16 mouse cellular contexts compared by ENCODE assay signal in genomic region chr9:46198461-46198860, GRCm38 (mm10). TPM values are rescaled to one million over a fixed set of nuclear protein-coding genes. Genes with fewer than 3 reads are reported as not detected.
DNase-seq lines count a peak whose midpoint lies in the region; ATAC-seq and TF ChIP-seq lines count a peak whose summit lies in the region.
"Had no signal": no experiment of that assay in that cellular context is flagged by ENCODE, and none has a peak within 500 bp of the region (broad histone marks: within the 10 kb centered on the region; RNA-seq: fewer than 3 reads in every experiment).

No protein-coding gene starts in this region.

- H3K9ac ChIP-seq in hindbrain, postnatal 0 days (replicated peaks; ENCODE audit: low read length), result no peak overlapping the region
- no peak overlapping the region for H3K9ac ChIP-seq in hindbrain, embryonic 11.5 days (ENCODE audit: low read depth, low read length)
- no peak overlapping the region for H3K9ac ChIP-seq in heart, embryonic 14.5 days (ENCODE audit: low read length)
- no peak overlapping the region for H3K9ac ChIP-seq in neural tube, embryonic 15.5 days (replicated peaks)
- H3K9ac ChIP-seq: embryonic facial prominence, embryonic 12.5 days; forebrain, embryonic 12.5 days; lung, embryonic 15.5 days had no signal

- no peaks in the 10 kb centered on the region for H3K27me3 ChIP-seq in hindbrain, postnatal 0 days (ENCODE audit: insufficient read depth, low read length)
- no peaks in the 10 kb centered on the region for H3K27me3 ChIP-seq in hindbrain, embryonic 11.5 days (ENCODE audit: control insufficient read depth, insufficient read depth, low read length)
- H3K27me3 ChIP-seq in heart, embryonic 14.5 days (ENCODE audit: control insufficient read depth, insufficient read depth, low read length), result no peaks in the 10 kb centered on the region
- no peaks in the 10 kb centered on the region for H3K27me3 ChIP-seq in neural tube, embryonic 15.5 days (replicated peaks)
- H3K27me3 ChIP-seq: embryonic facial prominence, embryonic 12.5 days; forebrain, embryonic 12.5 days; lung, embryonic 15.5 days had no signal

- no peak overlapping the region for H3K4me2 ChIP-seq in hindbrain, postnatal 0 days (ENCODE audit: low read depth, low read length)
- H3K4me2 ChIP-seq in hindbrain, embryonic 11.5 days (replicated peaks; ENCODE audit: low read depth, low read length), result no peak overlapping the region
- H3K4me2 ChIP-seq in heart, embryonic 14.5 days (ENCODE audit: low read length), result 0 out of 2 replicates have a peak overlapping the region, but pooled peaks have one; percentile 11
- no peak overlapping the region for H3K4me2 ChIP-seq in neural tube, embryonic 15.5 days
- H3K4me2 ChIP-seq: embryonic facial prominence, embryonic 12.5 days; forebrain, embryonic 12.5 days; lung, embryonic 15.5 days had no signal

- no peak for DNase-seq in hindbrain, postnatal 0 days (ENCODE audit: low spot score)
- no peak for DNase-seq in hindbrain, embryonic 11.5 days (ENCODE audit: low spot score)
- peak; percentile 68 for DNase-seq in brain, adult 2 months (ENCODE audit: low read depth, low spot score)
- DNase-seq in layer of hippocampus, postnatal 14 days (ENCODE audit: low spot score in 2 of 2), result peak; percentile 37 to 50
- DNase-seq in thymus, postnatal 10 days (ENCODE audit: low spot score in 2 of 2), result no peak
- DNase-seq in cerebellum, postnatal 36 days, result no peak
- DNase-seq: adrenal gland, postnatal 10 days; kidney, adult 18-20 months; thymus, postnatal 4 days had no signal

- TF ChIP-seq CTCF in hindbrain, postnatal 0 days (IDR thresholded peaks at IDR 0.05; ENCODE audit: low read depth), result no peak

- H3K27ac ChIP-seq in hindbrain, postnatal 0 days, result no peak overlapping the region
- no peak overlapping the region for H3K27ac ChIP-seq in hindbrain, embryonic 11.5 days (ENCODE audit: low read depth, low read length)
- peak overlapping the region; percentile 3 to 88; a peak in 3 of 4 replicates for H3K27ac ChIP-seq in heart, embryonic 14.5 days (replicated peaks in 1 of 2; ENCODE audit: control insufficient read depth in 1 of 2, insufficient read depth in 1 of 2, low read depth in 2 of 2, low read length in 2 of 2)
- H3K27ac ChIP-seq in neural tube, embryonic 15.5 days (replicated peaks), result no peak overlapping the region
- H3K27ac ChIP-seq: embryonic facial prominence, embryonic 12.5 days; forebrain, embryonic 12.5 days; hindbrain, embryonic 10.5 days; lung, embryonic 15.5 days had no signal

- 0 out of 2 replicates have a peak, but pooled peaks have one; percentile 45 for ATAC-seq in hindbrain, postnatal 0 days
- no peak for ATAC-seq in hindbrain, embryonic 11.5 days (ENCODE audit: low FRiP score)
- peak; percentile 20; the same call in 1 of the 2 replicates for ATAC-seq in heart, embryonic 14.5 days (ENCODE audit: insufficient number of reproducible peaks, insufficient read depth, low FRiP score, low read depth)
- no peak for ATAC-seq in neural tube, embryonic 15.5 days (ENCODE audit: low FRiP score)

- H3K4me3 ChIP-seq in hindbrain, postnatal 0 days (ENCODE audit: low read length), result no peak overlapping the region
- no peak overlapping the region for H3K4me3 ChIP-seq in hindbrain, embryonic 11.5 days (ENCODE audit: low read depth, low read length)
- no peak overlapping the region for H3K4me3 ChIP-seq in heart, embryonic 14.5 days (ENCODE audit: control insufficient read depth in 1 of 2, insufficient read depth in 1 of 2, low read depth in 1 of 2, low read length in 2 of 2)
- H3K4me3 ChIP-seq in neural tube, embryonic 15.5 days (replicated peaks), result no peak overlapping the region
- H3K4me3 ChIP-seq: embryonic facial prominence, embryonic 12.5 days; forebrain, embryonic 12.5 days; hindbrain, embryonic 10.5 days; lung, embryonic 15.5 days had no signal

- peaks cover 58% of the 10 kb centered on the region for H3K36me3 ChIP-seq in hindbrain, postnatal 0 days (ENCODE audit: insufficient read depth, low read length)
- no peaks in the 10 kb centered on the region; the same call in 1 of the 2 replicates for H3K36me3 ChIP-seq in hindbrain, embryonic 11.5 days (ENCODE audit: control insufficient read depth, insufficient read depth, low read length)
- H3K36me3 ChIP-seq in heart, embryonic 14.5 days (ENCODE audit: control insufficient read depth, insufficient read depth, low read length), result peaks cover 57% of the 10 kb centered on the region
- peaks cover 62% of the 10 kb centered on the region for H3K36me3 ChIP-seq in neural tube, embryonic 15.5 days

- 73% methylated on average over 9 of the region's 9 CpGs for WGBS in hindbrain, postnatal 0 days
- WGBS in hindbrain, embryonic 11.5 days, result 90% methylated on average over 9 of the region's 9 CpGs
- 28% methylated on average over 9 of the region's 9 CpGs for WGBS in heart, embryonic 14.5 days
- 90% methylated on average over 9 of the region's 9 CpGs for WGBS in neural tube, embryonic 15.5 days

- H3K9me3 ChIP-seq in hindbrain, postnatal 0 days (ENCODE audit: low read length), result no peaks in the 10 kb centered on the region
- no peaks in the 10 kb centered on the region for H3K9me3 ChIP-seq in hindbrain, embryonic 11.5 days (ENCODE audit: control insufficient read depth, low read length)
- no peaks in the 10 kb centered on the region for H3K9me3 ChIP-seq in heart, embryonic 14.5 days (ENCODE audit: control insufficient read depth, low read length)
- H3K9me3 ChIP-seq in neural tube, embryonic 15.5 days (replicated peaks), result no peaks in the 10 kb centered on the region
- H3K9me3 ChIP-seq: embryonic facial prominence, embryonic 12.5 days; forebrain, embryonic 12.5 days; hindbrain, embryonic 10.5 days; lung, embryonic 15.5 days had no signal

- H3K4me1 ChIP-seq in hindbrain, postnatal 0 days (ENCODE audit: insufficient read depth, low read length), result no peaks in the 10 kb centered on the region
- no peaks in the 10 kb centered on the region for H3K4me1 ChIP-seq in hindbrain, embryonic 11.5 days (replicated peaks; ENCODE audit: control insufficient read depth, insufficient read depth, low read length)
- peaks cover 23 to 47% of the 10 kb centered on the region in 2 experiments for H3K4me1 ChIP-seq in heart, embryonic 14.5 days (ENCODE audit: control insufficient read depth in 2 of 2, insufficient read depth in 2 of 2, low read length in 2 of 2)
- no peaks in the 10 kb centered on the region for H3K4me1 ChIP-seq in neural tube, embryonic 15.5 days
- H3K4me1 ChIP-seq: embryonic facial prominence, embryonic 12.5 days; forebrain, embryonic 12.5 days; hindbrain, embryonic 10.5 days; lung, embryonic 15.5 days had no signal

RNA-seq across cellular contexts. Expression of gene Apoa1, which starts 29.9 kb away (rescaled TPM):
- 1.6 TPM in 1 of 2 replicates, not detected in the other for total RNA-seq in hindbrain, postnatal 0 days (2014; rRNA removed)
- polyA plus RNA-seq in hindbrain, postnatal 0 days (2015; fragmentation: Nextera tagmentation; extraction: Ambion mirVana), result 3.4 and 4.5 TPM in 2 replicates
- polyA plus RNA-seq in hindbrain, embryonic 11.5 days (2014; fragmentation: Nextera tagmentation; extraction: Ambion mirVana), result 0.43 and 1.5 TPM in 2 replicates
- polyA plus RNA-seq in heart, embryonic 14.5 days (2014; fragmentation: Nextera tagmentation; extraction: Ambion mirVana), result 0.59 and 1.5 TPM in 2 replicates
- total RNA-seq in layer of hippocampus, postnatal 14 days (2021), result under 1 TPM in 1 of 2 experiments, not detected in 1; 0.53 TPM
- 7.3 and 19.9 TPM in 2 replicates for polyA plus RNA-seq in neural tube, embryonic 15.5 days (2015; fragmentation: Nextera tagmentation; extraction: Ambion mirVana)

RNA-seq across cellular contexts. Expression of gene Apoc3, which starts 37.0 kb away (rescaled TPM):
- not detected in 2 replicates for total RNA-seq in hindbrain, postnatal 0 days (2014; rRNA removed)
- not detected in 2 replicates for polyA plus RNA-seq in hindbrain, postnatal 0 days (2015; fragmentation: Nextera tagmentation; extraction: Ambion mirVana)
- not detected in 2 replicates for polyA plus RNA-seq in hindbrain, embryonic 11.5 days (2014; fragmentation: Nextera tagmentation; extraction: Ambion mirVana)
- not detected in 2 replicates for polyA plus RNA-seq in heart, embryonic 14.5 days (2014; fragmentation: Nextera tagmentation; extraction: Ambion mirVana)
- not detected for total RNA-seq in layer of hippocampus, postnatal 14 days (2021)
- 0.77 TPM in 1 of 2 replicates, not detected in the other for polyA plus RNA-seq in neural tube, embryonic 15.5 days (2015; fragmentation: Nextera tagmentation; extraction: Ambion mirVana)
- polyA plus RNA-seq: embryonic facial prominence, embryonic 12.5 days; forebrain, embryonic 12.5 days; hindbrain, embryonic 10.5 days; limb, embryonic 11.5 days; lung, embryonic 15.5 days had no signal

RNA-seq across cellular contexts. Expression of gene Apoa4, which starts 42.0 kb away (rescaled TPM):
- total RNA-seq in hindbrain, postnatal 0 days (2014; rRNA removed), result not detected in 2 replicates
- polyA plus RNA-seq in hindbrain, postnatal 0 days (2015; fragmentation: Nextera tagmentation; extraction: Ambion mirVana), result not detected in 2 replicates
- not detected in 2 replicates for polyA plus RNA-seq in hindbrain, embryonic 11.5 days (2014; fragmentation: Nextera tagmentation; extraction: Ambion mirVana)
- polyA plus RNA-seq in heart, embryonic 14.5 days (2014; fragmentation: Nextera tagmentation; extraction: Ambion mirVana), result not detected in 2 replicates
- not detected for total RNA-seq in layer of hippocampus, postnatal 14 days (2021)
- 1.3 TPM in 1 of 2 replicates, not detected in the other for polyA plus RNA-seq in neural tube, embryonic 15.5 days (2015; fragmentation: Nextera tagmentation; extraction: Ambion mirVana)
- polyA plus RNA-seq: embryonic facial prominence, embryonic 12.5 days; forebrain, embryonic 12.5 days; hindbrain, embryonic 10.5 days; limb, embryonic 11.5 days had no signal

Comparison
In these comparisons a context has a peak if more than half of its experiments do, and no peak if none do; other contexts are left out.
1. ATAC-seq: peak in hindbrain, postnatal 0 days (single experiment) and heart, embryonic 14.5 days (single experiment); none in hindbrain, embryonic 11.5 days (single experiment) and neural tube, embryonic 15.5 days (single experiment).
2. DNase-seq: peak in brain, adult 2 months (single experiment) and layer of hippocampus, postnatal 14 days (2 of 2); none in hindbrain, postnatal 0 days (single experiment), hindbrain, embryonic 11.5 days (single experiment), thymus, postnatal 10 days (0 of 2) and cerebellum, postnatal 36 days (0 of 2).
3. H3K27ac ChIP-seq: peak in heart, embryonic 14.5 days (2 of 2); none in hindbrain, postnatal 0 days (single experiment), hindbrain, embryonic 11.5 days (single experiment) and neural tube, embryonic 15.5 days (single experiment).